Mouse (Mus musculus): ENCODE data around the gene Gm17657.

Gm17657 gene

DNA sequence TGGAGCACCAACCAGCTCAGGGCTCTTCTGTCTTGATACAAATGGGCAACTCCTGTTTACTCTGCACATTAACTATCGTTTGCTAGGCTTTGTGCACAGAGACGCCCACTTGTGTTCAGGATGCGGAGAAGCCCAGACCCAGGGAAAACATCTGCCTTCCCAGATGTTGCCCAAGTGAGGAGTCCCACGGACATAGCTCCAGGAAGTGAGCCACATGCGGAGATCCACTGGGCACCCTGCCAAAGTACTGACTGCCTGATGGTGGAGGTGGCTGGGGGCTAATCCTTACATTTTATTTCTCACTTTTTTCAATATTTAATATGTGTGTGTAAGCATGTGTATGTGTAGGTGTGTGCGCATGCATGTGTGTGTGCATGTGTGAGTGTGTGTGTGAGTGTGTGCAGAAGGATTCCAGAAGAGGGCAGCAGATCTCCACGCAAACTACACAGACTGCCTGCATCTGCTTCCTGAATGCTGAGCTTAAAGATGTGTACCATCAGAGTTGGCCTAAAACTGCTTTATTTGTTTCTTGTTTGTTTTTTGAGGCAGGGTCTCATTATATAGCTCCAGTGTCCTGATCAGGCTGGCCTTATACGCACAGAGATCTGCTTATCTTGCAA is 20.8 kb downstream of the Gm17657 start:
- TF ChIP-seq GATA4 (IDR thresholded peaks at IDR 0.05; ENCODE audit: insufficient replicate concordance, low read length) = no peak

DNA sequence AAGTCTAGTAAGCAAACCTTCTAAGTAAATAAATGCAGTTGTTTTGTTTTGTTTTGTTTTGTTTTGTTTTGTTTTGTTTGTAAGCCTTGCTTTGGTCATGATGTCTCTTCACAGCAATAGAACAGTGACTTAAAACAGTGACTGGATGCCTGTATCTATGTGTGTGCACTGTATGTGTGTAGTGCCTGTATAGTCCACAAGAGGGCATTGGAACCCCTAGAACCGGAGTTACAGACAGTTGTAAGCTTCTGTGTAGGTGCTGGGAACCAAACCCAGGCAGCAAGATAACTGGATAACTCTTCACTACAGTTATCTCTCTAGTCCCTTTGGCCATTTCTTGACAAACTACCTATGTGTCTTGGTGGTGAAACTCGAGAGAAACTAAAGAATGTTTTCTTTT is 23.8 kb downstream of the Gm17657 start:
- TF ChIP-seq GATA4 (IDR thresholded peaks at IDR 0.05; ENCODE audit: insufficient replicate concordance, low read length) = no peak

DNA sequence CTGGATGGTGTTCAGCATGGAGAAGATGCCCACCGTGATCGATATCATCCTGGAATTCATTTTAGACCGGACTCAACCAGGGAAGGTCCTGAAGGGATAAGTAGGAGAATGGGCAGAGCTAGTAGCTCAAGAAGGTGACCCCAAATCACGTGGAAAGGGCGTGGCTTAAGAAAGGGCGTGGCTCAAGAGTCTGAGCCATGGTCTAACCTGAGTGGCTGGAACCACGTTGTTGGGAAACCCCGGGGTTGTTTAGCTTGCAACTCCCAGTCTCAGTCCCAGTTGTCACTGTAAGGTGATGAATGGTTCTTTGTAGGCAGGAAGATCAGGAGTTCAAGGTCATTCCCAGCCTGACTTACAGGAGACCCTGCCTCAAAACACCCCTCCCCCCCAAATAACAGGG is 29.7 kb downstream of the Gm17657 start:
- no peak for TF ChIP-seq GATA4 (IDR thresholded peaks at IDR 0.05; ENCODE audit: insufficient replicate concordance, low read length)

DNA sequence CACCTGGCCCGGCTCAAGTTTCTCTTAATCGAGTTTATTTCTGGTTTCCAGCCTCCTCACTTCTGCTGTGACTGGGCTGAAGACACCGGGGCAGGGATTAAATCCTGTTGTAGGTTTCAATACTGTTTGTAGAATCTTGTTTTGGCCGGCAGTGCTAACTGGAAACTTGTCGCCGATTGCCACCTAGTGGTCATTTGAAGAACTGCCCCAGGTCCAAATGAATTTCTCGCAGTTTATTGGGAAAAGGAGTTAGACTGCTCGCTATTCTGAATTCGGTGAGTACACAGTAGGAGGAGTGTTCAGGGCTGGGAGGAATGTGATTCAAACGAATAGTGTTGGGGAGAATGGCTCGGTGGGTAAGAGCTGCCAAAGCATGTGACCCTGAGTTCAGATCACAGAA is 35.0 kb downstream of the Gm17657 start:
- no peak for TF ChIP-seq GATA4 (IDR thresholded peaks at IDR 0.05; ENCODE audit: insufficient replicate concordance, low read length)

DNA sequence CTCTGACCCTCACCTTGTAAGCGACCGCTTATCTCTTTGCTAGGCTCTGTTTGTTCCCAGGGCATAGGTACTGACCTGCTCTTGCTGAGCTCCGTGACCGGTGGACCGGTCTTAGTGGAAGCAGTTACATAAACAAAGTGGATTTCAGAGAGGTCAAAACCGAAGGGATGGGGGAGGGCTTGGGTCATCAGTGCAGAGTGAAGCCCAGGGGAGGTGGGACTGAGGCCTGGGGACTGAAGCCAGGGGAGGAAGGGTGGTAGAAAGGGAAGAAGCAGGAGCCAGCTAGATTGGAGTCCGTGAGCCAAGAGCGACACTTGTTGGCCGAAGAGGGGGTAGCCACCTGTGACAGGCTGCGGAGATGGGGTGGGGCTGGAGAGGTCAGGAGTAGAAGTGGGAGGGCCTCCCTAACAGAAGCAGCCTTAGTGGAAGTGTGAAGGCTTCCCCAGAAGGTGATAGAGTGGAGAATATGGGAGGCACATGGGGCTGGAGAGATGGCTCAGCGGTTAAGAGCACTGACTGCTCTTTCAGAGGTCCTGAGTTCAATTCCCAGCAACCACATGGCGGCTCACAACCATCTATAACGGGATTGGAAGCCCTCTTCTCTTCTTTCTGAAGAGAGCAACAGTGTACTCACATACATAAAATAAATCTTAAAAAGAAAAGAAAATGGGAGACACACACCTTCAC is 36.3 kb downstream of the Gm17657 start:
- TF ChIP-seq GATA4 (IDR thresholded peaks at IDR 0.05; ENCODE audit: insufficient replicate concordance, low read length) = peak; percentile 99

DNA sequence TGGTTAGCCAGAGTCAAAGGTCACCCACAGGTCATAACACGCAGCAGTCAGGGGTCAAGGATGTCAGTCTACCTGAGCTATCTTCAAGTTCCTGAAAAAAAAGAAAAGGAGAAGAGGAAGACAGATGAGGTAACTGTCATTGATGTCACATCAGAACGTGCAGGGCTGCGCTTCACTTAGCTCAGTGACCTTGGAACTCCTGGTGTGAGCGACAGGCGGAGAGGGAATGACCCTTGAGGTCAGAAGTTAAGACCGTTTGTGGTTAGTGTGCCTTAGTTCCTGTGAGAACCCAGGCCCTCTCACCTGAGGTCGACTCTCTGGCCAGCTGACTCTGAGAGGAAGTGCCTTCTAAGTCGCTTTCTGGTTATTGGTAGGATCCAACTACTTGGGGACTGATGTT is 38.7 kb downstream of the Gm17657 start:
- no peak for TF ChIP-seq GATA4 (IDR thresholded peaks at IDR 0.05; ENCODE audit: insufficient replicate concordance, low read length)

DNA sequence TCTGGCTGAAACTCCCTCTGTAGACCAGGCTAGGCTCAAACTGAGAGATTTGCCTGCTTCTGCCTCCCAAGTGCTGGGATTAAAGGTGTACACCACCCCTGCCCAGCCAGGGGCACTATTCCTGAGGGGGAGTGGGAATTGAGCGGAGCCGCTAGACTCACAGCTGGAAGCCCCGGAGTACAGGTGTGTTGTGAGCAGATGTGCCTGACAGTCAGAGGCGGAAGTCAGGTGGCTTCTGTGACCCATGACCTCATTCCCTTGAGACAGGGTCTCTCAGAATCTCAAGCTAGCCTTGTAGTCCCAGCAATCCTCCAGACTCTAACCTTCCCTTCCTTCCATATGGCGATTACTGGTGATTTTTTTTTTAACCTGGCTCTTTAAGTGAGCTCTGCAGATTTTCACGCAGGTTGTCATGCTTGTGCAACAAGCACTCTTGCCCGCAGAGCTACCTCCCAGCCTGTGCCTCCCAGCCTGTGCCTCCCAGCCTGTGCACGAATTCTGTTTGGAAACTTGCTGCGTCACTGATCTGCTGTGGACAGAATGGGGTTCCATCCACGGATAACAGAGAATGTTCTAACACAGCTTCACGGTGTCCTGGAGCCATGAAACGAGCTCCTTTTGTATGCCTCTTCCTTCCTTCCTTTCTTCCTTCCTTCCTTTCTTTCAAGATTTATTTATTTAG is 40.4 kb downstream of the Gm17657 start:
- no peak for TF ChIP-seq GATA4 (IDR thresholded peaks at IDR 0.05; ENCODE audit: insufficient replicate concordance, low read length)

DNA sequence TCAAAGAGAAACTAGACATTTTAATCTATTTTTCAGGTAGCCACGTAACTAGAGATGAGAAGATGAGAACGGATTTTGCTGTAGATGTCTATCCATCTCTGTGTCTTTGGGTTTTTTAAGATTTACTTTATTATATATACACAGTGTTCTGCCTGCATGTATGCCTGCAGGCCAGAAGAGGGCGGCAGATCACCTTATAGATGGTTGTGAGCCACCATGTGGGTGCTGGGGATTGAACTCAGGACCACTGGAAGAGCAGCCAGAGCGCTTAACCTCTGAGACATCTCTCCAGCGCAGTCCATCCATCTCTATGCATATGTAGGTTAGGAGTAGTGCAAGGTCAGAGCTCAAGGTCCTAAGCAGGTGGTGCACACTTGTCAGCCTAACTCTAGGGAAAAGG is 45.7 kb downstream of the Gm17657 start:
- TF ChIP-seq GATA4 (IDR thresholded peaks at IDR 0.05; ENCODE audit: insufficient replicate concordance, low read length) = no peak

DNA sequence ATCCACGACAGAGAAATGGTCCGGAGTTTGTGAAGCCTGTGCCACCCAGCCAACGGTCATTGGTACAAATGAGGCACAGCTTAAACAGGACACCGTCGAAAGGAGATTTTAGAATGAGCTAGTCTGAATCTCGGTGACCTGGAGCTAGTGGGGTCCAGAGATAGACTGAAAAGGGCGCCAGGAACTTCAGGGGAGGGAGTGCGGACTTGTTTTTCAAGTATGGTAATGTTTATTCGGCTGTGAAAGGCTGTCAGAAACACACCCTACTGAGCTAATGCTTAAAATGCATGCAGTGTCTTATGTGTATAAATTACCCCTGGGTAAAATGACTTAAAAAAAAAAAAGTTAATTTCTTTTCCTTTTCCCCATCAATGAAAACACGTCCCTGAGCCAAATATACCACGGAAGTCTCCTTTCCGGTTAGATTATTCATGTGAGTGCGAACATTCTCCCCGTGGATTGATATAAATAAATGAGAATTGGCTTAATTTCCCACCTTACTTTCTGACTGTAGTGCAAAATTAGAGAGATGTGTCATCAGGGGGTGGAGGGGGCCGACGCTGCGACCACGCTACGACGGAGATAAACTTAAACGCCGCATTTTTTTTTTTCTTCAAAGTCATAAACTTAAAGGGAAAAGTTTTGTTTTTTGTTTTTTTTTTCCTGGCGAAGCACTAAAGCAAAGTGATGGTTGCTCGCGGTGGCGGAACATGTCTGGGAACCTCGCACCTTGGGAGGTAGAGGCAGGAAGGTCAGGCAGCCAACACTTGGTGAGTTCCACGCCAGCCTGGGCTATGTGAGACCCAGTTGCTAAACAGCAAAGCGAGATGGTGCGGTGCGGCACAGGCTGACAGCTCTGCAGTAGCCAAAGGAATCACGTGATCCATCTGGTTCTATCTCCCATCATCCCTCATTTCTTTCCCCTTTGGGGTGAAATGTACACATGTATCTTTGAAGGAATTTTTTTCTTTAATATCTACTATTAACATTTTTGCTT is 46.5 kb downstream of the Gm17657 start:
- TF ChIP-seq GATA4 (IDR thresholded peaks at IDR 0.05; ENCODE audit: insufficient replicate concordance, low read length) = peak; percentile 13; the same call in 1 of the 2 replicates

DNA sequence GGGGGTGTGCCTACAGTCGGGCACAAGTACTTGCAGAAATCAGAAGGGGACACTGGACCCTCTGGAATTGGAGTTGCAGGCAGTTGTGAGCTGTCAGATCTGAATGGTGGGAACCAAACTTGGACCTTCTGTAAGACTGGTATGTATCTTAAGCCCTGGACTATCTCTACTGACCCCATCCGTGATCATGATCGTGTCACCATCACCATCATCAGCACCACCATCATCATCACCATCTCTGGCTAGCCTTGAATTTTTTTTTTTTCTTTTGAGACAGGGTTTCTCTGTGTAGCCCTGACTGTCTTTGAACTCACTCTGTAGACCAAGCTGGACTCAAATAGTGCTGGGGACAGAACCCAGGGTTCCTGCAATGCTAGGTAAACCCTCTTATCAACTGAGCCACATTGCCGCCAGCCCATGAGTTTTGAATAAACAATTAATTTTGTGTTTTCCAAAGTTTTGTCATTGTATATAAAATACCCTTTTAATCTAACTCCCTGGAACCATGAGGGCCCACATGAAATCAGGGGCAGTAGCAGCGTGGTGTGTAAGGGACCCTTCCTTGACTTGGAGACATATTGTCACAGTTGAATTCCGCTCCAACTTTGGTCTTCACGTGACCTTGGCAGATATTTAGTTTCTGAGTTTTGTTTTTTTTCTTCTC is 47.3 kb downstream of the Gm17657 start:
- no peak for TF ChIP-seq GATA4 (IDR thresholded peaks at IDR 0.05; ENCODE audit: insufficient replicate concordance, low read length)

DNA sequence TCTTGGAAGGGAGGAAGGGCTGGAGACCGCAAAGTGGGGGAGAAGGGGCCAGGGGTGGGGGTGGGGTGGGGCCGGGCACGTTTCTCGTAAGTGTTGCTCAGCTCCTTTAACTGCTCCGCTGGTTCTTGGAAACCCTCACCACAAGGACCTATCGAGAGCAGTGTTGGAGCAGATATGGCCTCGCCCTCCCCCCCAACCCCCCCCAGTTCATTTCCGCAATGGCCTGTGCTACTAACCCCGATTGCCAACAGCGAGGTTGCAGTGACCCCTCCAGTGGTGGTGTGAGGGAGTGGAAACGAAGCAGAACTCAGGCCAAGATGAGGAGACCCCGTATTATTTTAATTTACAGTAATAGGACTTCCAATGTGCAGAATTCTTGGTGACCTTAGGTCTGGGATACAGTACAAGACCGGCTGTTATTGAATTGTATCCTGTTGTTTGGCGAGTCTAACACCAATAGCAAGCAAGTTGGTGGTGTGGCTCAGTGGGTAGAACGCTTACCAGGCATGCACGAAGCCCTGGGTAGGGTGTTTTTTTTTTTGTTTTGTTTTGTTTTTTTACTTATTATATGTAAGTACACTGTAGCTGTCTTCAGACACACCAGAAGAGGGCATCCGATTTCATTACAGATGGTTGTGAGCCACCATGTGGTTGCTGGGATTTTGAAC is 48.5 kb downstream of the Gm17657 start:
- no peak for TF ChIP-seq GATA4 (IDR thresholded peaks at IDR 0.05; ENCODE audit: insufficient replicate concordance, low read length)

DNA sequence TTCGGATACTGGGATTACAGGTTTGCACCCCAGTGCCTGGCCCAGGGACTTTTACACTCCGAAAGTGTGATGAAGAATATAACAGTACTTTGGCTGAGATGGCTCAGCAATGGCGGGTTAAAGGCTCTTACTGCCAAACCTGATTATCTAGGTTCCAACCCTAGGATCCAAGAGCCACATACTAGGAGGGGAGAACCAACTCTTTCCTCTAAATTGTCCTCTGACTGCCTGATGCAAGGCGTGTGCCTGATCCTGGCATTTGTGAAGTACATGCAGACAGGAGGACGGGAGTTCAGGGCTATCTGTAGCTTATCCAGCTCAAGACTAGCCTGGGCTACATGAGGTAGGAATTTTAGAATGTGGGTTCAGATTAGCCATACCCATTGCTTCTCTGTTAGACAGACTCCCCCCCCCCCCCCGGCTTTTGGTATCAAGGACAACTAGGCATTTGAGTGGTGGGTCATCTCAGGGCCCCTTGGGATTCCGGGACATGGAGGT is 49.1 kb downstream of the Gm17657 start:
- TF ChIP-seq GATA4 (IDR thresholded peaks at IDR 0.05; ENCODE audit: insufficient replicate concordance, low read length) = no peak

DNA sequence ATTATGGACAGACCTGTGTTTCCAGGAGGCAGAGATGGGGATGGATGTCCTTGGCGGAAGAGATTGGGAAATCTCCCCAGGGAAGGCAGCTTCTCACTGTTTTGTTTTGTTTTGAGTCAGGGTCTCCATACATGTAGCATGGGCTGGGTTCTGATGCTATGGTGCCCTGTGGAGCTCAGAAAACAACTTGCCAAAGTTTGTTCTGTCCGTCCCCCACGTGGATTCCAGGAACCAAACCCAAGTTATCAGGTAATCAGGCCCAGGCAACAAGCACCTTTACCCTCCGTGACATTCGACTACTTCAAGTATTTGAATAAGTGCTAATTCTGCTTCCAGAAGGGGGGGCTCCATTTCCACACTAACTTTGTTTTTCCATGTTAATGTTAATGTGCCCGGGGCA is 49.9 kb downstream of the Gm17657 start:
- no peak for TF ChIP-seq GATA4 (IDR thresholded peaks at IDR 0.05; ENCODE audit: insufficient replicate concordance, low read length)

DNA sequence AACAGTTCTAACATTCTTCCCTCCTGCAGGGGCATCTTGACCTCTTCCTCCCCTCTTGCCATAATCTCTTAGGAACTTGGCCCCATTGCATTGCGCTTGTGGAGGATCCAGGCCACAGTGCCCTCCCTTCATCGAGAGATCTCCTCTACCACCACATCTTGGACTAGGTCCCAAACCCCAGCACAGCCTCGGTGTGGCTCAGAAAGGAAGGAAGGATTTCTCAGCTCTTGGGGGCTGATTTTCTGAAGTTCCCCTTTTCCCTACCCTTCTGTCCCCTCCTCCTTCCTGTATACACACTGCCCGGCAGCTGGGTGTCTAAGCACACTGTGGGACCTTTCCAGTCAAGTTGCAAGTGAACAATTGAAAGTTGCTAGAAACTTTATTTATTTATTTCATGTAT is 51.4 kb downstream of the Gm17657 start:
- TF ChIP-seq GATA4 (IDR thresholded peaks at IDR 0.05; ENCODE audit: insufficient replicate concordance, low read length) = no peak

Data from liver, adult (tissue).